11 mouse cellular contexts compared by ENCODE assay signal in the genomic region with DNA sequence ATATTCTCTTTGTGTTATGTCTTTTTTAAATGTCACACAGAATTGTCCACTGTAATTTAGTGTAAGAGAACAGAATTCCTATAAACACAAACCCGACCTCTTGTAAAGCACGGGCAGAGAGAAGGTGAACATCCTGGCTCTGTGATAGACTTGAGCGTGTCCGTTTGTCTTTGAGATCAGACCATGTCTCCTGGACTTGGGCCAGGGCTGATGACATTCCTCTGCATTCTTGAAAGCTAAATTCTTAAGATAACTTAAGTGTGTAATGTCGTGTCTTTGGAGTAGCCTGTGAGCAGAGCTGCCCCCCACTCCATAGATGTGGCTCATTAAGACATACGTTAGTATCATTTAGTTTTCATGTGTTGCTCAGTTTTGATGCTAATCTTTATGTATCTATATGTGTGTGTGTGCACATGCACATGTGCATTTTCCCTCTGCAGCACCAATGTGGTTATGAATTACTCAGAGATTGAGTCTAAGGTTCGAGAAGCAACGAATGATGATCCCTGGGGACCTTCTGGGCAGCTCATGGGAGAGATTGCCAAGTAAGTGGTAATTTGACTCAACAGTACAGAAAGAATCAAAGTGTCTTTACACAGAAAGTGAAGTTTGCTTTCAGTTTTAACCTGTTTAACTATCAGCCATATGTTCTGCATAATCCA. TPM values are rescaled to one million over a fixed set of nuclear protein-coding genes. Genes with fewer than 3 reads are reported as not detected.
DNase-seq lines count a peak whose midpoint lies in the region; ATAC-seq lines count a peak whose summit lies in the region.
"Had no signal": no experiment of that assay in that cellular context is flagged by ENCODE, and none has a peak within 500 bp of the region (broad histone marks: within the 10 kb centered on the region; RNA-seq: fewer than 3 reads in every experiment).

No protein-coding gene starts in this region.

- no peak overlapping the region for H3K4me2 ChIP-seq in embryonic facial prominence, embryonic 13.5 days
- H3K4me2 ChIP-seq: forebrain, embryonic 13.5 days; liver, embryonic 12.5 days; midbrain, embryonic 15.5 days had no signal

- peaks cover 21% of the 10 kb centered on the region for H3K36me3 ChIP-seq in embryonic facial prominence, embryonic 13.5 days
- peaks cover 46% of the 10 kb centered on the region for H3K36me3 ChIP-seq in embryonic facial prominence, embryonic 10.5 days (replicated peaks)
- H3K36me3 ChIP-seq: midbrain, embryonic 15.5 days had no signal

- ATAC-seq in embryonic facial prominence, embryonic 13.5 days (ENCODE audit: insufficient number of reproducible peaks, insufficient read depth, low FRiP score, low TSS enrichment, low read depth) = no peak
- ATAC-seq in activated CD4-positive, CD25-positive, alpha-beta regulatory T cell, adult 4 months = peak; percentile 26
- ATAC-seq in cerebellum, adult (ENCODE audit: insufficient number of reproducible peaks, low FRiP score, low TSS enrichment) = no peak
- ATAC-seq: forebrain, embryonic 13.5 days; liver, embryonic 12.5 days; midbrain, embryonic 15.5 days had no signal

- H3K4me1 ChIP-seq in embryonic facial prominence, embryonic 13.5 days = peaks cover 28% of the 10 kb centered on the region
- peaks cover 13% of the 10 kb centered on the region for H3K4me1 ChIP-seq in embryonic facial prominence, embryonic 10.5 days

- H3K9ac ChIP-seq in embryonic facial prominence, embryonic 13.5 days = no peak overlapping the region
- H3K9ac ChIP-seq: forebrain, embryonic 13.5 days; liver, embryonic 12.5 days; midbrain, embryonic 15.5 days had no signal

- H3K27ac ChIP-seq in embryonic facial prominence, embryonic 13.5 days = 0 out of 2 replicates have a peak overlapping the region, but pooled peaks have one; percentile 16
- no peak overlapping the region for H3K27ac ChIP-seq in embryonic facial prominence, embryonic 10.5 days (replicated peaks)
- H3K27ac ChIP-seq: forebrain, embryonic 13.5 days; liver, embryonic 12.5 days; midbrain, embryonic 15.5 days had no signal

- no peak overlapping the region for H3K4me3 ChIP-seq in embryonic facial prominence, embryonic 13.5 days
- H3K4me3 ChIP-seq in embryonic facial prominence, embryonic 10.5 days = no peak overlapping the region
- H3K4me3 ChIP-seq: forebrain, embryonic 13.5 days; liver, embryonic 12.5 days; midbrain, embryonic 15.5 days had no signal

- no peaks in the 10 kb centered on the region for H3K27me3 ChIP-seq in embryonic facial prominence, embryonic 13.5 days
- H3K27me3 ChIP-seq in embryonic facial prominence, embryonic 10.5 days (replicated peaks; ENCODE audit: low read depth, poor library complexity, severe bottlenecking) = no peaks in the 10 kb centered on the region
- H3K27me3 ChIP-seq: forebrain, embryonic 13.5 days; liver, embryonic 12.5 days; midbrain, embryonic 15.5 days had no signal

- H3K9me3 ChIP-seq in embryonic facial prominence, embryonic 13.5 days = no peaks in the 10 kb centered on the region
- H3K9me3 ChIP-seq in embryonic facial prominence, embryonic 10.5 days = no peaks in the 10 kb centered on the region
- H3K9me3 ChIP-seq: forebrain, embryonic 13.5 days; liver, embryonic 12.5 days; midbrain, embryonic 15.5 days had no signal

- no peak for DNase-seq in embryonic facial prominence, embryonic 10.5 days (ENCODE audit: low spot score)
- DNase-seq in kidney, postnatal 14 days = peak; percentile 50
- DNase-seq in kidney, adult 18-20 months = no peak
- DNase-seq in lung, postnatal 36 days = peak; percentile 47
- DNase-seq in frontal cortex, postnatal 10 days (ENCODE audit: low spot score in 2 of 2) = no peak

- 43% methylated on average over 8 of the region's 8 CpGs for WGBS in embryonic facial prominence, embryonic 13.5 days
- 67% methylated on average over 8 of the region's 8 CpGs for WGBS in embryonic facial prominence, embryonic 10.5 days

RNA-seq across cellular contexts. Expression of gene Clint1, which starts 31.6 kb away (rescaled TPM):
- polyA plus RNA-seq in embryonic facial prominence, embryonic 13.5 days (2015; fragmentation: Nextera tagmentation; extraction: Ambion mirVana) = 81.8 and 92.9 TPM in 2 replicates
- polyA plus RNA-seq in embryonic facial prominence, embryonic 10.5 days (2016; fragmentation: Nextera tagmentation; extraction: Ambion mirVana) = 63.7 and 67.8 TPM in 2 replicates
- 10 to 100 TPM; 45.4 to 47.0 TPM for polyA plus RNA-seq in activated CD4-positive, CD25-positive, alpha-beta regulatory T cell, adult 4 months (2017; shearing (Covaris generic))

Comparison
In these comparisons a context has a peak if more than half of its experiments do, and no peak if none do; other contexts are left out.
1. DNase-seq: peak in kidney, postnatal 14 days (single experiment) and lung, postnatal 36 days (single experiment); none in embryonic facial prominence, embryonic 10.5 days (single experiment), kidney, adult 18-20 months (single experiment) and frontal cortex, postnatal 10 days (0 of 2).